Mouse (Mus musculus) adrenal gland, postnatal 10 days (tissue): Measurements from ENCODE around the gene Jazf1. TPM values are rescaled to one million over a fixed set of nuclear protein-coding genes. Genes with fewer than 3 reads are reported as not detected.

Experiments
- DNase-seq: peaks from one replicate; pipeline ENCODE4 v3.0.0; 2021; ENCODE audit warnings: mixed read lengths
- long read RNA-seq, 2 experiments: library from polyadenylated mRNA; stranded (forward); transcript quantifications; one replicate each; pipeline ENCODE4 v2.0.0; 2021
- total RNA-seq, 2 experiments: library from RNA; stranded (reverse); gene quantifications; 2 replicates each; pipeline ENCODE4 v1.2.3; 2021

Gene Jazf1
- total RNA-seq = 1 to 10 TPM; 5.0 to 5.4 TPM
- long read RNA-seq, experiment 1, partial matches to known transcripts = 1 of 5 reads
- long read RNA-seq, experiment 1, other reads (novel, unspliced or antisense) = 2 of 5 reads
- long read RNA-seq, experiment 2, partial matches to known transcripts = 0 of 2 reads
- long read RNA-seq, experiment 2, other reads (novel, unspliced or antisense) = 2 of 2 reads

- DNase-seq = peak; percentile 70
Observed at GRCm38 (mm10) chr6:53067989-53068874, at the start of gene Jazf1. Jazf1 (minus strand) TSS chr6:53068631.

GRCm38 (mm10) chr6:53117855-53118254, 49.4 kb upstream of the Jazf1 start:
- peak; percentile 21 for DNase-seq

GRCm38 (mm10) chr6:53086879-53087278, 18.4 kb upstream of the Jazf1 start:
- DNase-seq = no peak

- DNase-seq = no peak
Observed at GRCm38 (mm10) chr6:53081241-53081640, 12.8 kb upstream of the Jazf1 start.

- peak; percentile 55 for DNase-seq
Observed at GRCm38 (mm10) chr6:53078671-53079070, 10.2 kb upstream of the Jazf1 start.

- DNase-seq = no peak
Observed at GRCm38 (mm10) chr6:53071732-53072131, 3.3 kb upstream of the Jazf1 start.

- no peak for DNase-seq
Observed at GRCm38 (mm10) chr6:53069976-53070575, 1.6 kb upstream of the Jazf1 start.

GRCm38 (mm10) chr6:53068875-53069178, 396 bp upstream of the Jazf1 start:
- no peak for DNase-seq

- DNase-seq = peak; percentile 27
Observed at GRCm38 (mm10) chr6:53067446-53067988, 914 bp downstream of the Jazf1 start.

- no peak for DNase-seq
Observed at GRCm38 (mm10) chr6:53066978-53067377, 1.5 kb downstream of the Jazf1 start.

GRCm38 (mm10) chr6:53064070-53064469, 4.4 kb downstream of the Jazf1 start:
- no peak for DNase-seq

- no peak for DNase-seq
Observed at GRCm38 (mm10) chr6:53054909-53055308, 13.5 kb downstream of the Jazf1 start.

- no peak for DNase-seq
Observed at GRCm38 (mm10) chr6:53045501-53045900, 22.9 kb downstream of the Jazf1 start.

GRCm38 (mm10) chr6:53038176-53038575, 30.3 kb downstream of the Jazf1 start:
- DNase-seq = no peak

GRCm38 (mm10) chr6:53034362-53035011, 33.9 kb downstream of the Jazf1 start:
- no peak for DNase-seq

GRCm38 (mm10) chr6:53032730-53033484, 35.5 kb downstream of the Jazf1 start:
- DNase-seq = peak; percentile 56

GRCm38 (mm10) chr6:53022069-53022468, 46.4 kb downstream of the Jazf1 start:
- no peak for DNase-seq

GRCm38 (mm10) chr6:53021081-53021480, 47.4 kb downstream of the Jazf1 start:
- no peak for DNase-seq

- DNase-seq = no peak
Observed at GRCm38 (mm10) chr6:53017357-53018205, 50.9 kb downstream of the Jazf1 start.
